Mouse (Mus musculus): Measurements from ENCODE around the gene Plcz1. TPM values are rescaled to one million over a fixed set of nuclear protein-coding genes. Genes with fewer than 3 reads are reported as not detected.

Plcz1 gene
- polyA plus RNA-seq, 1 experiment from 2014 or later = 0.44 TPM

Other genes starting within 250 kb of the Plcz1 start
- gene Capza3, start 205 bp downstream of the Plcz1 start, polyA plus RNA-seq (2015; fragmentation: Nextera tagmentation; extraction: Ambion mirVana) = not detected in 2 replicates

Data from midbrain, embryonic 15.5 days (tissue).